Mouse (Mus musculus) neural tube, embryonic 15.5 days (tissue): ENCODE measurements around the gene Pheta1. TPM values are rescaled to one million over a fixed set of nuclear protein-coding genes. Genes with fewer than 3 reads are reported as not detected.
A peak's percentile ranks its signal among the peaks of the same experiment; 100 is the strongest.

Experiments used
- ATAC-seq: fragments of 200-750 bp; cut with Nextera tagmentation; 2 replicates; pipeline ENCODE4 v1.8.0; 2017; ENCODE audit warnings: mild to moderate bottlenecking, moderate TSS enrichment, moderate library complexity; ENCODE audit not compliant: low FRiP score
- H3K27ac ChIP-seq: fragments of 300-500 bp; sonication (generic); replicated peaks from 2 replicates; pipeline ENCODE4 v1.5.1; 2015; ENCODE audit warnings: mild to moderate bottlenecking, inconsistent platforms
- H3K27me3 ChIP-seq: fragments of 300-500 bp; sonication (generic); replicated peaks from 2 replicates; pipeline ENCODE4 v1.6.1; 2015; ENCODE audit warnings: inconsistent platforms
- H3K36me3 ChIP-seq: fragments of 300-500 bp; sonication (generic); 2 replicates; pipeline ENCODE4 v1.6.1; 2015; ENCODE audit warnings: inconsistent platforms
- H3K4me1 ChIP-seq: fragments of 300-500 bp; sonication (generic); 2 replicates; pipeline ENCODE4 v1.6.1; 2015; ENCODE audit warnings: inconsistent platforms
- H3K4me2 ChIP-seq: fragments of 300-500 bp; sonication (generic); 2 replicates; pipeline ENCODE4 v1.6.1; 2015; ENCODE audit warnings: inconsistent platforms, mild to moderate bottlenecking, moderate library complexity
- H3K4me3 ChIP-seq: fragments of 300-500 bp; sonication (generic); replicated peaks from 2 replicates; pipeline ENCODE4 v1.5.1; 2015; ENCODE audit warnings: mild to moderate bottlenecking, inconsistent platforms
- H3K9ac ChIP-seq: fragments of 300-500 bp; sonication (generic); replicated peaks from 2 replicates; pipeline ENCODE4 v1.6.1; 2015; ENCODE audit warnings: mild to moderate bottlenecking, inconsistent platforms
- H3K9me3 ChIP-seq: fragments of 300-500 bp; sonication (generic); replicated peaks from 2 replicates; pipeline ENCODE4 v1.6.1; 2016; ENCODE audit warnings: inconsistent platforms
- WGBS: fragments of 180-500 bp; shearing (Covaris S2); methylation state at CpG from one replicate; pipeline ENCODE4 v1.1.7; 2015; ENCODE audit warnings: mixed read lengths; 5-methylcytosine and 5-hydroxymethylcytosine counted together
- polyA plus RNA-seq: library from polyadenylated mRNA; unstranded; fragments of >200 nt; fragmentation: Nextera tagmentation; extraction: Ambion mirVana; gene quantifications from 2 replicates; pipeline ENCODE4 v1.2.1, GENCODE M21; 2015

Pheta1 gene
- polyA plus RNA-seq, 1 experiment from 2014 or later: 34.7 TPM

- Histone ChIP-seq H3K27me3 (no peaks in the 10 kb centered on the region), H3K9ac (no peak overlapping the region), H3K36me3 (peaks cover 3% of the 10 kb centered on the region; the same call in 1 of the 2 replicates), H3K4me3 (peak overlapping the region; percentile 46; the same call in 1 of the 2 replicates), H3K4me1 (peaks cover 35% of the 10 kb centered on the region), H3K27ac (no peak overlapping the region), H3K9me3 (no peaks in the 10 kb centered on the region), H3K4me2 (peak overlapping the region; percentile 94)
- 61% methylated on average over 4 of the region's 4 CpGs for WGBS
- ATAC-seq: no peak
These were observed 20.9 kb upstream of the Pheta1 start for GRCm38 (mm10) chr5:121827876-121828275.

DNA sequence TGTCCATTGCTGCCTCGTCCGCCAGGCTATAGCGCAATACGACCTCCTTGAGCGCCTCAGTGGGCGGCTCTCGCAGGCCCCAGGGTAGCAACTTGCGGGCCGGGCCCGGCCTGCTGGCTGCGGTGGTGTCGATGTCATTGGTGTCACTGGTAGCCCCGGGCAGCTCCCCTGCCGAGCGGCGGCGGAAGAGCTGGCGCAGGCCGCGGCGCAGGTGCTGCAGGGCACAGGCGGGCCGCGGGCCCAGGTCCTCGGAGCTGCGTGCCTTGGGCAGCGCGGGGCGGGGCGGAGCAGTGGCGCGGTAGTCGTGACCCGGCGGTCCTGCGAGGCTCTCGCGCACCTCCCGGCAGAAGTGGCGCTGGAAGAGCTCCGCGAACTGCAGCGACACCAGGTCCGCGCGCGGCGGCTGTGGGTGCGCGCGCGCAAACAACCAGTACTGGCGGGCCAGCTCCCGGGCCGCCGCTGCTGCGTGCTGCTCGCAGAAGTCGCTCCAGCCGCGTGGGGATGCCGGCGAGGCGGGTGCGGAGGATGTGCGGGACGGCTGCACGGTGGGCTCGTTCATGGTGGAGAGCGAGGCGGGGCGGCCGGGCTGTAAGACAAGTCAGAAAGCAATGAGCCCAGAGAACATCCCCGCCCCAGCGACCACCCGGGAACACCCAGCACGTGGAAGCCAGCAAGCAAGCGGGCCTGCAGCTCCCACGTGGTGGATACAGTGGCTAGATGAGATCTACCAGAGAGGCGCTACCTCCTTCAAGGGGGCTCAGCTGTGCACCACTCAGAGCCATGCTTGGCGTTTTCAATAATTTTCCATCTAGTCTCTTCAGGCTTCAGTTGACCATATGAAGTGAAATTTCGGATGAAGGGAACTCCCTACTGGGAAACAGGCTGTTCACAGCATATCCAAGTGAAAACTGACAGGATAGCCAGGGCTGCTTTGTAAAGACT lies 20.0 kb upstream of the Pheta1 start:
- Histone ChIP-seq H3K9me3 (no peaks in the 10 kb centered on the region), H3K9ac (peak overlapping the region; percentile 53), H3K4me3 (peak overlapping the region; percentile 46), H3K36me3 (peaks cover 3% of the 10 kb centered on the region; the same call in 1 of the 2 replicates), H3K27ac (peak overlapping the region; percentile 18; the same call in 1 of the 2 replicates), H3K4me2 (peak overlapping the region; percentile 94), H3K27me3 (no peaks in the 10 kb centered on the region), H3K4me1 (peaks cover 39% of the 10 kb centered on the region)
- WGBS: 8% methylated on average over 82 of the region's 82 CpGs
- peak; percentile 65 for ATAC-seq

DNA sequence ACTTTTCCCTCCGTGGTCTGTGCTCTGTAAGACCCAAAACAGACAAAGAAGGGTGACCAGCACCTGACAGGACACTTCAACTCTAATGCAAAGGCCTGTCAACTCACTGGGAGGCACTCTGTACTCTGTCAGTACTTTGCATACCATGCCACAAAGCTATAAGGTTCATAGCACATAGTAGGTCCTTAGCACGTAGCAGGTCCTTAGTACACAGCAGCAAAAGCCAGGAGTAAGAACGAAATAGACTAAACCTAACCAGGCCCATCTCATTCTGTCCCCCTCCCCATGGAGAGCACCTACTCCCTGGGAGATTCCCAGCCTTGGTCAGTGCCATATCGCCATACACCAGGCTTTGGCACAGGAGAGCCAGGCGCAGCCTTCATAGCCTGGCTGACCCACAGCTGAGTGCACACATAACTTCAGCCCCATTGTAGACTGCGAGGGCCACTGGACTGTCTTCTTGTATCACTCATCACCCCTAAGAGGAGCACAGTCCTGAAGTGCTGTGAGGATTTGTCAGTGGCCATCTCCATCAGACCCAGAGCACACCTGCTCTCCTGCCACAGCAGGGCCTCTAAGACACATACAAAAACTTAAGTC lies 17.7 kb upstream of the Pheta1 start:
- Histone ChIP-seq H3K4me1 (peaks cover 62% of the 10 kb centered on the region), H3K9ac (no peak overlapping the region), H3K27me3 (no peaks in the 10 kb centered on the region), H3K4me2 (no peak overlapping the region), H3K9me3 (no peaks in the 10 kb centered on the region), H3K4me3 (no peak overlapping the region), H3K27ac (no peak overlapping the region), H3K36me3 (no peaks in the 10 kb centered on the region)
- ATAC-seq: no peak
- WGBS: 93% methylated on average over 6 of the region's 6 CpGs

DNA sequence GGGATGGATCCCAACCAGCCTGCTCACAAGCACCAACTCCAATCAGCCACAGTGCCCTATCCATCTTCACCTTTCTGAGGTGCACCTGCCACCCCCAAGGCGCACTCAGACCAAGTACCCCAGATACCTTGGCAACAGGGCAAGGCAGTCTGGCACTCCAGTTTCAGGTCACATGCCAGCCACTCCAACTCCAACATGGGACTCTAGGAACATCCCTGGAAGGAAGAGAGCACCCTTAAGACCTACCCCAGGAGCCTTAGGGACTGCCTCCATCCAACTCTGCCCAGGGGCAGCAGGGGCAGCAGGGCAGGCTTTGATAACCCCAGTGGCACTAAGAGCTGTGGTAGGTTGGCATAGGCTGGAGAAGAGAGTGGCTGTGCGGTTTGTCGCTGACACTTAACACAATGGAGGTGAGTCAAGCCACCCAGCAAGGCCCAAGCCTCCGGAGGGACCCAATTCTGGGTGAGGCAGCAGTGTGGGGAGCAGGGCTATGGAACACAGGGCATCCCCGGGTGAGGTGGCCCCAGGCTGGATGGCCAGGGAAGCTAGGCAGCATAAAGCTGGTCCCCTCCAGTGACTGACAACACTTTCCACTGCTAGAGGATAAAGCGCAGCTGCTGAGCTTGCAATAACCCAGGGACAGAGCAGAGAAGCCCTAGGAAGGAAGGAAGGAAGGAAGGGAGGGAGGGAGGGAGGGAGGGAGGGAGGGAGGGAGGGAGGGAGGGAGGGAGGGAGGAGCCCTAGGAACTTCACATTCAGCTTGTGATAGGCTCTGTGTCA lies 16.2 kb upstream of the Pheta1 start:
- no peak overlapping the region for H3K4me2 ChIP-seq
- H3K4me1 ChIP-seq: peaks cover 70% of the 10 kb centered on the region
- H3K4me3 ChIP-seq: no peak overlapping the region
- 81% methylated on average over 5 of the region's 6 CpGs for WGBS
- H3K9me3 ChIP-seq: no peaks in the 10 kb centered on the region
- H3K27me3 ChIP-seq: peaks cover 7% of the 10 kb centered on the region; the same call in 1 of the 2 replicates
- H3K27ac ChIP-seq: no peak overlapping the region; the same call in 1 of the 2 replicates
- ATAC-seq: no peak
- no peak overlapping the region for H3K9ac ChIP-seq
- no peaks in the 10 kb centered on the region for H3K36me3 ChIP-seq

DNA sequence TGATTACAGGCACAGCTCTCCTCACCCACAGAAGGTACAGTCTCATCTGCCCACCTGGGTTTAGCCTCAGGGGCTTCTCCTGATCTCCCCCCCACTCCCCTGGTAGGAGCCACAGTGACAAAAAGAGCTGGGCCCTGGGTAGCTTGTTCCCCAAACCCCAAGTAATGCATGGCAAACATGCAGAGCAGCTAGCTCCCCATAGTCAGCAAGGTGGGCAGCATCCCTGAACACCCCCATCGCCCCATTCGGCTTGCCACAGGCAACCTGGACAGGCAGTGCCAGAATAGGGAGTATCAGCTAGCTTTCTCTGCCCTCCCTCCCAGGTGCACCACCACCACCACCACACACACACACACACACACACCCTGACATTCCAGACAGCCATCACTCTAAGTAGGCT lies 15.6 kb upstream of the Pheta1 start:
- Histone ChIP-seq H3K9ac (no peak overlapping the region), H3K27me3 (peaks cover 13% of the 10 kb centered on the region), H3K36me3 (no peaks in the 10 kb centered on the region), H3K27ac (no peak overlapping the region), H3K4me3 (no peak overlapping the region), H3K9me3 (no peaks in the 10 kb centered on the region), H3K4me1 (peaks cover 70% of the 10 kb centered on the region), H3K4me2 (peak overlapping the region; percentile 25; the same call in 1 of the 2 replicates)
- no peak for ATAC-seq
- 84% methylated on average over 2 of the region's 2 CpGs for WGBS

- no peaks in the 10 kb centered on the region for H3K9me3 ChIP-seq
- H3K27ac ChIP-seq: no peak overlapping the region
- H3K27me3 ChIP-seq: peaks cover 18% of the 10 kb centered on the region
- H3K4me1 ChIP-seq: peaks cover 70% of the 10 kb centered on the region
- peak overlapping the region; percentile 25 for H3K4me2 ChIP-seq
- no peaks in the 10 kb centered on the region for H3K36me3 ChIP-seq
- no peak for ATAC-seq
- 42% methylated on average over 10 of the region's 10 CpGs for WGBS
- no peak overlapping the region for H3K4me3 ChIP-seq
- no peak overlapping the region for H3K9ac ChIP-seq
These were observed 15.1 kb upstream of the Pheta1 start for GRCm38 (mm10) chr5:121833572-121834240.

GRCm38 (mm10) chr5:121834241-121834606 lies 14.6 kb upstream of the Pheta1 start:
- Histone ChIP-seq H3K4me3 (no peak overlapping the region), H3K36me3 (no peaks in the 10 kb centered on the region), H3K27me3 (peaks cover 23% of the 10 kb centered on the region), H3K4me1 (peaks cover 69% of the 10 kb centered on the region), H3K4me2 (peak overlapping the region; percentile 25), H3K9me3 (no peaks in the 10 kb centered on the region), H3K27ac (no peak overlapping the region), H3K9ac (no peak overlapping the region)
- WGBS: 78% methylated on average over 7 of the region's 7 CpGs
- ATAC-seq: no peak

GRCm38 (mm10) chr5:121834991-121835747 lies 13.6 kb upstream of the Pheta1 start:
- 28% methylated on average over 12 of the region's 12 CpGs for WGBS
- H3K9ac ChIP-seq: peak overlapping the region; percentile 83
- peaks cover 62% of the 10 kb centered on the region for H3K4me1 ChIP-seq
- 0 out of 2 replicates have a peak overlapping the region, but pooled peaks have one; percentile 23 for H3K27ac ChIP-seq
- peak overlapping the region; percentile 80 for H3K4me3 ChIP-seq
- no peak for ATAC-seq
- no peaks in the 10 kb centered on the region for H3K36me3 ChIP-seq
- H3K9me3 ChIP-seq: no peaks in the 10 kb centered on the region
- peak overlapping the region; percentile 94 for H3K4me2 ChIP-seq
- peaks cover 25% of the 10 kb centered on the region for H3K27me3 ChIP-seq

GRCm38 (mm10) chr5:121835949-121836691 lies 12.7 kb upstream of the Pheta1 start:
- no peaks in the 10 kb centered on the region for H3K36me3 ChIP-seq
- H3K27ac ChIP-seq: peak overlapping the region; percentile 74
- H3K9ac ChIP-seq: peak overlapping the region; percentile 83
- peaks cover 29% of the 10 kb centered on the region for H3K27me3 ChIP-seq
- peak overlapping the region; percentile 94 for H3K4me2 ChIP-seq
- H3K4me3 ChIP-seq: peak overlapping the region; percentile 80
- peak; percentile 4; the same call in 1 of the 2 replicates for ATAC-seq
- peaks cover 62% of the 10 kb centered on the region for H3K4me1 ChIP-seq
- WGBS: under 1% methylated on average over 51 of the region's 51 CpGs
- H3K9me3 ChIP-seq: no peaks in the 10 kb centered on the region
